Mouse (Mus musculus) kidney, embryonic 14.5 days (tissue): Measurements from ENCODE around the gene Ppp2r3c. TPM values are rescaled to one million over a fixed set of nuclear protein-coding genes. Genes with fewer than 3 reads are reported as not detected.

Experiments
- ATAC-seq: fragments of 200-750 bp; cut with Nextera tagmentation; 2 replicates; pipeline ENCODE4 v1.8.0; 2017; ENCODE audit warnings: moderate number of reproducible peaks, mild to moderate bottlenecking, moderate TSS enrichment, moderate library complexity; ENCODE audit not compliant: low FRiP score, low TSS enrichment
- H3K27ac ChIP-seq: fragments of 300-500 bp; sonication (generic); 2 replicates; pipeline ENCODE4 v1.5.1; 2014; ENCODE audit warnings: low read depth, mild to moderate bottlenecking, low read length, moderate library complexity, mixed read lengths
- H3K27me3 ChIP-seq: fragments of 300-500 bp; sonication (generic); 2 replicates; pipeline ENCODE4 v1.6.1; 2014; ENCODE audit warnings: mild to moderate bottlenecking, low read length; ENCODE audit not compliant: control insufficient read depth, insufficient read depth
- H3K36me3 ChIP-seq: fragments of 300-500 bp; sonication (generic); 2 replicates; pipeline ENCODE4 v1.6.1; 2014; ENCODE audit warnings: low read length, mixed read lengths; ENCODE audit not compliant: control insufficient read depth, insufficient read depth
- H3K4me1 ChIP-seq: fragments of 300-500 bp; sonication (generic); 2 replicates; pipeline ENCODE4 v1.6.1; 2014; ENCODE audit warnings: low read length, mixed read lengths; ENCODE audit not compliant: control insufficient read depth, insufficient read depth
- H3K4me2 ChIP-seq: fragments of 300-500 bp; sonication (generic); replicated peaks from 2 replicates; pipeline ENCODE4 v1.6.1; 2014; ENCODE audit warnings: low read depth, mild to moderate bottlenecking, low read length
- H3K4me3 ChIP-seq: fragments of 300-500 bp; sonication (generic); 2 replicates; pipeline ENCODE4 v1.5.1; 2014; ENCODE audit warnings: mild to moderate bottlenecking, low read length
- H3K9ac ChIP-seq: fragments of 300-500 bp; sonication (generic); 2 replicates; pipeline ENCODE4 v1.6.1; 2014; ENCODE audit warnings: low read depth, mild to moderate bottlenecking, low read length, moderate library complexity
- H3K9me3 ChIP-seq: fragments of 300-500 bp; sonication (generic); 2 replicates; pipeline ENCODE4 v1.6.1; 2016; ENCODE audit warnings: low read length; ENCODE audit not compliant: control insufficient read depth
- WGBS: fragments of 180-500 bp; shearing (Covaris S2); extraction: QIAGEN DNeasy Blood & Tissue Kit; methylation state at CpG from one replicate; pipeline ENCODE4 v1.1.7; 2014; 5-methylcytosine and 5-hydroxymethylcytosine counted together
- polyA plus RNA-seq: library from polyadenylated mRNA; unstranded; fragments of >200 nt; fragmentation: Nextera tagmentation; extraction: Ambion mirVana; gene quantifications from 2 replicates; pipeline ENCODE4 v1.2.1, GENCODE M21; 2014

The Ppp2r3c gene
- polyA plus RNA-seq, 1 experiment from 2014 or later: 20.3 TPM

- Histone ChIP-seq H3K4me1 (no peaks in the 10 kb centered on the region), H3K36me3 (peaks cover 3% of the 10 kb centered on the region; the same call in 1 of the 2 replicates), H3K4me3 (no peak overlapping the region), H3K4me2 (no peak overlapping the region), H3K9ac (no peak overlapping the region), H3K27me3 (no peaks in the 10 kb centered on the region), H3K9me3 (no peaks in the 10 kb centered on the region), H3K27ac (peak overlapping the region; percentile 31; the same call in 1 of the 2 replicates)
- ATAC-seq: no peak
- 84% methylated on average over 18 of the region's 18 CpGs for WGBS
These were observed 19.0 kb upstream of the Ppp2r3c start for GRCm38 (mm10) chr12:55321642-55322291.

GRCm38 (mm10) chr12:55315192-55315591 is 12.4 kb upstream of the Ppp2r3c start:
- H3K36me3 ChIP-seq: peaks cover 3% of the 10 kb centered on the region; the same call in 1 of the 2 replicates
- no peaks in the 10 kb centered on the region for H3K9me3 ChIP-seq
- H3K9ac ChIP-seq: no peak overlapping the region
- H3K4me2 ChIP-seq: no peak overlapping the region
- H3K4me3 ChIP-seq: no peak overlapping the region
- H3K27ac ChIP-seq: no peak overlapping the region
- 44% methylated on average over 5 of the region's 5 CpGs for WGBS
- no peaks in the 10 kb centered on the region for H3K27me3 ChIP-seq
- no peak for ATAC-seq
- no peaks in the 10 kb centered on the region for H3K4me1 ChIP-seq

- no peaks in the 10 kb centered on the region for H3K4me1 ChIP-seq
- H3K9ac ChIP-seq: no peak overlapping the region
- H3K9me3 ChIP-seq: no peaks in the 10 kb centered on the region
- H3K27me3 ChIP-seq: no peaks in the 10 kb centered on the region
- ATAC-seq: no peak
- no peak overlapping the region for H3K4me3 ChIP-seq
- H3K27ac ChIP-seq: no peak overlapping the region
- H3K4me2 ChIP-seq: no peak overlapping the region
- WGBS: 89% methylated on average over 5 of the region's 5 CpGs
- H3K36me3 ChIP-seq: peaks cover 5% of the 10 kb centered on the region; the same call in 1 of the 2 replicates
These were observed 11.1 kb upstream of the Ppp2r3c start for GRCm38 (mm10) chr12:55313901-55314300.

DNA sequence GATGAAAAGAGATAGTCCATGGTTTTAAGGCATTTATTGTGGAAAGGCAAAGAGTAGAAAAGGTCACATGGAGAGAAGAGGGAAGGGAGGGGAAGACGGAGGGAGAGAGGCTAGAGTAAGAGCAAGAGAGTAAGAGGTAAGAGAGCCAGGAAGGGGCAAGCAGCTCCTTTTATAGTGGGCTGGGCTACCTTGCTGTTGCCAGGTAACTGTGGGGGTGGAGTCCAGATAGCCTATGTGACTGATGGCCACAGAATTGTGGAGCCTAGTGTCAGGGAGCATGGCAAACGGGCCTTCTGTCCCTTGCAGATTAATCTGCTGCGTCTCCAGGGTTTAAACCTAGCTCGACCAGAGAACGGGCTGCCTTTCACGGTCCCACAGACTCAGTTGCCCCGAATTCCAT is 9.0 kb upstream of the Ppp2r3c start:
- H3K4me1 ChIP-seq: no peaks in the 10 kb centered on the region
- ATAC-seq: no peak
- H3K9me3 ChIP-seq: no peaks in the 10 kb centered on the region
- no peak overlapping the region for H3K27ac ChIP-seq
- no peak overlapping the region for H3K9ac ChIP-seq
- H3K36me3 ChIP-seq: peaks cover 10% of the 10 kb centered on the region; the same call in 1 of the 2 replicates
- 86% methylated on average over 7 of the region's 7 CpGs for WGBS
- no peak overlapping the region for H3K4me2 ChIP-seq
- no peak overlapping the region for H3K4me3 ChIP-seq
- H3K27me3 ChIP-seq: no peaks in the 10 kb centered on the region

DNA sequence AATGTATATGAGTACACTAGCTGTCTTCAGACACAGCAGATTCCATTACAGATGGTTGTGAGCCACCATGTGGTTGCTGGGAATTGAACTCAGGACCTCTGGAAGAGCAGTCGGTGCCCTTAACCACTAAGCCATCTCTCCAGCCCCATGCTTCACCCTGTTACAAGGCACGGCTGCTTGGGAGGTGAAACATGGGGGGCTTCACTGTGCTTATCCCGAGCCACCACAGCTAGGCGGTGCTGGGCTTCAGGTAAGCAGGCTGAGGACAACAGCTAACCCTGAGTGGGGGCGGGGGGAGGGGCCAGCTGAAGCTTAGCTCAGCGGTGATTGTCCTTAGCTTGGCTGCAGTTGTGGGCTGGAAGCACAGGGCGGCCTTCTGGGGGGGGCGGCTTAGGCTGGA is 6.7 kb upstream of the Ppp2r3c start:
- Histone ChIP-seq H3K9ac (no peak overlapping the region), H3K4me1 (no peaks in the 10 kb centered on the region), H3K36me3 (peaks cover 10% of the 10 kb centered on the region; the same call in 1 of the 2 replicates), H3K4me2 (no peak overlapping the region), H3K27me3 (no peaks in the 10 kb centered on the region), H3K4me3 (no peak overlapping the region), H3K9me3 (no peaks in the 10 kb centered on the region), H3K27ac (no peak overlapping the region)
- no peak for ATAC-seq
- 83% methylated on average over 8 of the region's 8 CpGs for WGBS

GRCm38 (mm10) chr12:55308731-55309130 is 5.9 kb upstream of the Ppp2r3c start:
- 89% methylated on average over 9 of the region's 9 CpGs for WGBS
- no peak overlapping the region for H3K4me3 ChIP-seq
- H3K27ac ChIP-seq: no peak overlapping the region
- H3K36me3 ChIP-seq: peaks cover 10% of the 10 kb centered on the region; the same call in 1 of the 2 replicates
- no peaks in the 10 kb centered on the region for H3K27me3 ChIP-seq
- no peaks in the 10 kb centered on the region for H3K4me1 ChIP-seq
- no peak overlapping the region for H3K4me2 ChIP-seq
- no peak overlapping the region for H3K9ac ChIP-seq
- no peak for ATAC-seq
- no peaks in the 10 kb centered on the region for H3K9me3 ChIP-seq

GRCm38 (mm10) chr12:55307566-55307965 is 4.8 kb upstream of the Ppp2r3c start:
- 88% methylated on average over 6 of the region's 6 CpGs for WGBS
- no peak overlapping the region for H3K4me2 ChIP-seq
- no peaks in the 10 kb centered on the region for H3K4me1 ChIP-seq
- no peak overlapping the region for H3K27ac ChIP-seq
- no peak overlapping the region for H3K4me3 ChIP-seq
- no peak for ATAC-seq
- H3K27me3 ChIP-seq: no peaks in the 10 kb centered on the region
- no peaks in the 10 kb centered on the region for H3K9me3 ChIP-seq
- H3K36me3 ChIP-seq: peaks cover 10% of the 10 kb centered on the region; the same call in 1 of the 2 replicates
- H3K9ac ChIP-seq: no peak overlapping the region

- Histone ChIP-seq H3K27ac (no peak overlapping the region), H3K4me2 (no peak overlapping the region), H3K4me3 (no peak overlapping the region), H3K9ac (no peak overlapping the region), H3K9me3 (no peaks in the 10 kb centered on the region), H3K4me1 (peaks cover 2% of the 10 kb centered on the region; the same call in 1 of the 2 replicates), H3K36me3 (peaks cover 10% of the 10 kb centered on the region; the same call in 1 of the 2 replicates), H3K27me3 (no peaks in the 10 kb centered on the region)
- 99% methylated on average over 4 of the region's 4 CpGs for WGBS
- no peak for ATAC-seq
These were observed 3.6 kb upstream of the Ppp2r3c start for GRCm38 (mm10) chr12:55306371-55306770.

DNA sequence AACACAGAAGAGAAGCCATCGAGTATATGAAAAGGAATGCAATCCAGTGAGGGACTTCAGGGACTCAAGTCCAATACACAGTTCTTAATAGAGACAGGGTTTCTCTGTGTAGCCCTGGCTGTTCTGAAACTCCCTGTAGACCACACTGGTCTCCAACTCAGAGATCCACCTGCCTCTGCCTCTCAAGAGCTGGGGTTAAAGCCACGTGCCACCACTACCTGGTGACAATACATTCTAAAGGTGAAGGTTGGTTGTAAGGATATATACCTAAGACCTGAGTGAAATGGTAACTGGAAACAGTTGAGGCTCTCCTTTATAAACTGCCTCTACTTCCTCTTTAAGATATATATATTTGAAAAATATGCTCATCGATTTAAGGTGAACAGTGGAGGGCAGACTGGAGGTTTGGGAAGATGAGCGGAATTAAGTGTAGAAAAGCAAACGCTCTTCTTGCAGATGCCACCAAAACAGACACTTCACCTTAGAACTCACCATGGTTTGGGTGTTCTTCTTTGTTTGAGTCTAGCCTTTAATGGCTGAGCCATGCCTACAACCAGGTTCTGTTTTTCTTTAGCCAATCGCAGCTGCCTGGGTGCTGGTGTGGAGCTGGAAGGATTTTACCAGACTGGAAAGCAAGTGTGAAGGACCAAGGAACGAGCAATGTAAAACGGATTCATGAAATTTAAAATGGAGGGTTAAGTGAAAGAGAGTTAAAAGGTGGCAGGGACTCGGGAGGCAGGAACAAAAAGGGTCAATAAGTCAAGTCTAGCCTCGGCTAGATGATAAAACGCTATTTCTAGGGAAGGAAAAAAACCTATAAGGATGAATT is 1.1 kb downstream of the Ppp2r3c start:
- peak overlapping the region; percentile 76; the same call in 1 of the 2 replicates for H3K9ac ChIP-seq
- peaks cover 23% of the 10 kb centered on the region for H3K36me3 ChIP-seq
- 47% methylated on average over 11 of the region's 11 CpGs for WGBS
- ATAC-seq: 0 out of 2 replicates have a peak, but pooled peaks have one; percentile 2
- peak overlapping the region; percentile 53 for H3K4me2 ChIP-seq
- H3K9me3 ChIP-seq: no peaks in the 10 kb centered on the region
- H3K27ac ChIP-seq: peak overlapping the region; percentile 93
- H3K27me3 ChIP-seq: no peaks in the 10 kb centered on the region
- H3K4me1 ChIP-seq: peaks cover 8% of the 10 kb centered on the region; the same call in 1 of the 2 replicates
- peak overlapping the region; percentile 66 for H3K4me3 ChIP-seq
